Mouse (Mus musculus): ENCODE measurements around the gene Actr2.

DNA sequence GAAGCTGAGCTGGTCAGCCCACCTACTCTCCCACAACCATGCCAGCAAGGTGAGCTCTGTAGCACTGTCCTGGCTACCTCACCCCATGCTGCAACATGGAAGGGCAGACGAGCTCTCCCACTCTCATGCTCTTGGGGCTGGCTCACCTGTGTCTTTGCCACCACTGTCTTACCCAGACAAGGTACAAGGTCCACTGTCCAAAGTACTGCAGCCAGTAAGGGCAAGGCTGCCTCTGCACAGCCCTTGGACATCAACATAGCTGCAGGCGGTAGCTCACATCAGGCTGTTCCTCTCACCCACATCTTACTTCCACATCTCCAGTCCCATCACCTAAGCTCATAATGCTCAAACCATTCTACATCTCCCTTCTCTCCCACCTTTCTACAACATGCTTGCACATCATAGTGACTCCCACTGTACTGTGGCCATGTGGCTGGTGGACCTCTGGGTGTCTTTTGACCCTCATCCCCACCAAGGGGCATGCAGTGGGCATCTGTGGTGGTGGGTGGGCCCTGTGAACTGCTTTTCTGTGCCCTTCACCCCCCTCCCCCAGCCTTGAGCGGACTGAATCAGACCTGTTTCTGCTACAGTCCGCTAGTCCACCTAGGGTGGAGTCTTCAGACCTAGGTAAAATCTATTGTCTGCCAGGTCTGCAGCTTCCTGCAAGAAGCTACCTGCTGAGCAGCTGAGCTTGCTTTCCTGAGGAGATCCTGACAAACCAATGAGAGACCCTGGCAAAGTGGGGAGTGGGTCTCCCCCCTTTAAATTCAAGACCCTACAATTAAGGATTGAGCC is 39.6 kb upstream of the Actr2 start:
- TF ChIP-seq CTCF (IDR thresholded peaks at IDR 0.05; ENCODE audit: low read depth) (no peak), EP300 (optimal IDR thresholded peaks at IDR 0.05) (no peak)
